Mouse (Mus musculus) intestine, embryonic 14.5 days (tissue): ENCODE data around the gene Dennd4a. TPM values are rescaled to one million over a fixed set of nuclear protein-coding genes. Genes with fewer than 3 reads are reported as not detected.
"Not testable (repeated sequence)": the region's sequence is repeated elsewhere in the genome, so short reads cannot be mapped to it uniquely, and the experiment has no call there.

ENCODE experiments used
- ATAC-seq: fragments of 200-750 bp; cut with Nextera tagmentation; replicated peaks from 2 replicates; pipeline ENCODE4 v1.8.0; 2017; ENCODE audit warnings: low read depth, moderate number of reproducible peaks, moderate TSS enrichment, moderate library complexity; ENCODE audit not compliant: low FRiP score, low TSS enrichment
- DNase-seq: peaks from one replicate; pipeline ENCODE4 v3.0.0-alpha.2; 2018; ENCODE audit warnings: low spot score
- H3K27ac ChIP-seq: fragments of 300-500 bp; sonication (generic); 2 replicates; pipeline ENCODE4 v1.5.1; 2014; ENCODE audit warnings: low read depth, mild to moderate bottlenecking, control low read depth
- H3K27me3 ChIP-seq: fragments of 300-500 bp; sonication (generic); replicated peaks from 2 replicates; pipeline ENCODE4 v1.6.1; 2014; ENCODE audit warnings: low read length, control low read depth; ENCODE audit not compliant: control insufficient read depth, insufficient read depth
- H3K36me3 ChIP-seq: fragments of 300-500 bp; sonication (generic); 2 replicates; pipeline ENCODE4 v1.6.1; 2014; ENCODE audit warnings: low read length, control low read depth; ENCODE audit not compliant: control insufficient read depth, insufficient read depth
- H3K4me1 ChIP-seq: fragments of 300-500 bp; sonication (generic); replicated peaks from 2 replicates; pipeline ENCODE4 v1.6.1; 2014; ENCODE audit warnings: low read length, control low read depth, mixed read lengths; ENCODE audit not compliant: control insufficient read depth, insufficient read depth
- H3K4me2 ChIP-seq: fragments of 300-500 bp; sonication (generic); 2 replicates; pipeline ENCODE4 v1.6.1; 2014; ENCODE audit warnings: low read length
- H3K4me3 ChIP-seq: fragments of 300-500 bp; sonication (generic); 2 replicates; pipeline ENCODE4 v1.5.1; 2014; ENCODE audit warnings: low read depth, low read length, control low read depth, mixed read lengths
- H3K9ac ChIP-seq: fragments of 300-500 bp; sonication (generic); 2 replicates; pipeline ENCODE4 v1.6.1; 2014; ENCODE audit warnings: mild to moderate bottlenecking, low read length
- H3K9me3 ChIP-seq: fragments of 300-500 bp; sonication (generic); 2 replicates; pipeline ENCODE4 v1.6.1; 2016; ENCODE audit warnings: low read length, control low read depth; ENCODE audit not compliant: control insufficient read depth
- WGBS: fragments of 180-500 bp; shearing (Covaris S2); extraction: QIAGEN DNeasy Blood & Tissue Kit; methylation state at CpG from one replicate; pipeline ENCODE4 v1.1.7; 2014; 5-methylcytosine and 5-hydroxymethylcytosine counted together
- polyA plus RNA-seq: library from polyadenylated mRNA; unstranded; fragments of >200 nt; fragmentation: Nextera tagmentation; extraction: Ambion mirVana; gene quantifications from 2 replicates; pipeline ENCODE4 v1.2.1, GENCODE M21; 2014

The Dennd4a gene
- polyA plus RNA-seq, 1 experiment from 2014 or later, result 6.4 TPM

DNA sequence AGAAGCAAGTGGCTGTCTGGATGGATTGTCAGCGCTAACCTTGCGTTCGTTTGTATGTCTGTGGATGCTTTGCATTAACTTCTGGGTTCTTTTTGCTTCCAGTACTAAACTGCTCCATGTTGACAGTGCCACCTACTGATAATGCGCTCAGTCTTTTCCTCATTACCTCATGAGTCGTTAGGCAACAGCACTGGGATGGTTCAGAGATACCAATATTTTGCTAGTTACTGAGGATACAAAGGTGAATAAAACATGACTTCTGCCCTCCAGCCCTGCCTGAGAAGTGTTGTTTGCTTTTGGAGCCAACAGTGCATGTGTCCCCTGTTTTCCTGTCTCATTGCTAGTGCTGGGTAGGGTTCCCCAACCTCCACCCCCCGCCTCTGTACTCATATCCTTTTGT is 3.1 kb downstream of the Dennd4a start:
- DNase-seq, result no peak
- Histone ChIP-seq H3K27ac (no peak overlapping the region), H3K4me2 (no peak overlapping the region), H3K9me3 (no peaks in the 10 kb centered on the region), H3K4me1 (0 out of 2 replicates have a peak, but pooled peaks cover 2% of the 10 kb centered on the region), H3K9ac (no peak overlapping the region), H3K36me3 (no peaks in the 10 kb centered on the region), H3K4me3 (no peak overlapping the region), H3K27me3 (no peaks in the 10 kb centered on the region)
- no peak for ATAC-seq
- 80% methylated on average over 6 of the region's 6 CpGs for WGBS

DNA sequence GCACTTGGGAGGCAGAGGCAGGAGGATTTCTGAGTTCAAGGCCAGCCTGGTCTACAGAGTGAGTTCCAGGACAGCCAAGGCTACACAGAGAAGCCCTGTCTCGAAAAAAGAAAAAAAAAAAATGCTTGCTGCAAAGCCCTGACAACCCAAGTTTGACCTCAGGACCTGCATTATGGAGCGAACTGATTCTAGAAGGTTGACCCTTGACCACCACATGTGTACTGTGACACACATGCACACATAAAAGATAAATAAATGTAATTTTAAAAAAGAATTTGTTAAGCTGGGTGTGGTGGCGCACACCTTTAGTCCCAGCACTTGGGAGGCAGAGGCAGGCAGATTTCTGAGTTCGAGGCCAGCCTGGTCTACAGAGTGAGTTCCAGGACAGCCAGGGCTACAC is 8.5 kb downstream of the Dennd4a start:
- not testable (repeated sequence) for ATAC-seq, H3K27ac ChIP-seq, H3K27me3 ChIP-seq, H3K36me3 ChIP-seq, H3K9me3 ChIP-seq, H3K4me2 ChIP-seq, H3K4me1 ChIP-seq, DNase-seq, H3K4me3 ChIP-seq, H3K9ac ChIP-seq
- WGBS, result 94% methylated on average over 4 of the region's 4 CpGs

DNA sequence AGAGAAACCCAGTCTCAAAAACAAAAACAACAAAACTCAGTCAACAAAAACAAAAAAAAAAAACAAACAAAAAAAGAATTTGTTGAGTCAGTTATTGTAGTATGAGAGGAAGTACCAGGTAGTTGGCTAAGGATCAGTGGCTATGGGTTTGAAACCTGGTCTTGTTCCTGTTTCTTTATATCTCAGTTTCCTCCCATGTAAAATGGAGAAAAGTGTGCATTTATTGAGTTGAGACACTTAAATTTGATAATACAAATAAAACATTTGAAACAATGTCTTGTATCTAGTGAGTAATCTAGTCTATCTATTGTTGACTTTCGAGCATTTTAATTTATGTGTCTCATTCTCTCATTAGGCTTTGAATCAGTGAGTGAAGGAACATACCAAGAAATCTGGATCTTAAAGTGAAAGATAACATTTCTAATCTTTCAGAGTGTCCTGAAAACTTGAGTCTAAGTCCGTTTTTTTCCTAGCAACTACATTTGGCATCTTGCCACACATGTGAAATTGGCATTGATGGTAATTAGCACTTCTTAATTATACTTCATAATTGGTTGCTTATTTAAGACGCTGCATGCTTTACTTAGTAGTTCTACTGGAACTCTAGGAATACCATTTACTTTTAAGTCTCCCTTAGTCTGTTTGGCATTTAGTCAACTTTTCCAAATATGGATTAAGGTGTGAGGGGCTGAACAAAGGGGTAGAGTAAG is 9.1 kb downstream of the Dennd4a start:
- DNase-seq (no peak), ATAC-seq (no peak)
- H3K4me1 ChIP-seq, result no peaks in the 10 kb centered on the region
- no peaks in the 10 kb centered on the region for H3K9me3 ChIP-seq
- H3K27me3 ChIP-seq, result no peaks in the 10 kb centered on the region
- no peak overlapping the region for H3K4me3 ChIP-seq
- no peak overlapping the region for H3K4me2 ChIP-seq
- 79% methylated on average over 3 of the region's 3 CpGs for WGBS
- H3K9ac ChIP-seq, result no peak overlapping the region
- H3K27ac ChIP-seq, result no peak overlapping the region
- no peaks in the 10 kb centered on the region for H3K36me3 ChIP-seq

DNA sequence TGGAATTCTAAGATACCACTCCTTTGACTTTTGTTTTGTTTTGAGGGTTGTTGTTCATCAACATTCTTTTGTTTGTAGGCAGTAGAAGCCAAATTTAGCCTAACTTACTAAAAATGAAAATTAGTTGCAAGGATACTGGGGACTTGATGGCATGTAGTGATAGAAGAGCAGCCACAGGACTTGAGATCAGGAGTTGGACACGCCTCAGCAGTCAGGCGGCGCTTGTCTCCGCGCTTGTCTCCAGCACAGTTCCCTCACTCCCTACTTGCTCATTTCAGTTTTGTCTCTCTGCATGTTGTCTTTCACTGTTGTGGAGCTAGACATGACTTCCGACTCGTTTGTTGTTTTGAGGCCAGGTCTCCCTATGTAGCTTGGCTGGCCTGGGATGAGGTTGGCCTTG is 11.1 kb downstream of the Dennd4a start:
- ATAC-seq, result no peak

DNA sequence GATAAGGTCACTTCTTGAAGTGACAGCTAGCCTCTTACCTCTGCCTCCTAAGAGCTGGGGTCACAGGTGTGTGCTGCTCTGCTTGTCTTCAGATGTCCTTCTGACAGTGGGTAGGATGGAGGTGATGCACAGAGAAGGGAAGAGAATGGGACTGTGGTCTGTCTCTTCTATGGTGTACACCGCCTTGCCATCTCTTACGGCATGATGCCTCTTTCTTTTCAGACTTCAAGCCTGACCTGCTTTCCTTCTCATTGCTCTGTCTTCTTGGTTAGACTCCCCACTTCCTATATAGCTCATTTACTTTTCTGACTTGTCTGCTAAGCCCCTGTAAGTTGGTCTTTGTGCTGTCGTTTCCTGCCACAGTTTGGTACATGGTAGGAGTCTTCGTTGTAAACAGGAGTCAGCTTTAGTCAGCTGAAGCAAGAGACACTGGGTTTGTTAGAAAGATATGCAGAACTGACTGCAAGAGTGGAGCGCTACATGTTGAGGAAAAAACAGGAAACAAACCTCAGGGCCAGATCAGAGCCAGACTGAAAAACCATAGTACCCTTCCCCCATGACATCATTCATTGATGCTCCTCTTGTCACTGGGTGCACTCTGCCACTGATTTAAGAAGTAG is 13.4 kb downstream of the Dennd4a start:
- Histone ChIP-seq H3K9me3 (no peaks in the 10 kb centered on the region), H3K27me3 (no peaks in the 10 kb centered on the region), H3K9ac (no peak overlapping the region), H3K4me3 (no peak overlapping the region), H3K36me3 (no peaks in the 10 kb centered on the region), H3K4me2 (no peak overlapping the region), H3K4me1 (no peaks in the 10 kb centered on the region), H3K27ac (no peak overlapping the region)
- 69% methylated on average over 5 of the region's 5 CpGs for WGBS
- no peak for DNase-seq
- no peak for ATAC-seq

More for the DNA sequence above, 11.1 kb downstream of the Dennd4a start:
- H3K9me3 ChIP-seq, result no peaks in the 10 kb centered on the region
- WGBS, result 86% methylated on average over 7 of the region's 7 CpGs
- no peaks in the 10 kb centered on the region for H3K27me3 ChIP-seq
- no peak overlapping the region for H3K4me2 ChIP-seq
- no peak overlapping the region for H3K4me3 ChIP-seq
- H3K4me1 ChIP-seq, result no peaks in the 10 kb centered on the region
- no peak overlapping the region for H3K9ac ChIP-seq
- DNase-seq, result no peak
- H3K36me3 ChIP-seq, result no peaks in the 10 kb centered on the region
- H3K27ac ChIP-seq, result no peak overlapping the region

DNA sequence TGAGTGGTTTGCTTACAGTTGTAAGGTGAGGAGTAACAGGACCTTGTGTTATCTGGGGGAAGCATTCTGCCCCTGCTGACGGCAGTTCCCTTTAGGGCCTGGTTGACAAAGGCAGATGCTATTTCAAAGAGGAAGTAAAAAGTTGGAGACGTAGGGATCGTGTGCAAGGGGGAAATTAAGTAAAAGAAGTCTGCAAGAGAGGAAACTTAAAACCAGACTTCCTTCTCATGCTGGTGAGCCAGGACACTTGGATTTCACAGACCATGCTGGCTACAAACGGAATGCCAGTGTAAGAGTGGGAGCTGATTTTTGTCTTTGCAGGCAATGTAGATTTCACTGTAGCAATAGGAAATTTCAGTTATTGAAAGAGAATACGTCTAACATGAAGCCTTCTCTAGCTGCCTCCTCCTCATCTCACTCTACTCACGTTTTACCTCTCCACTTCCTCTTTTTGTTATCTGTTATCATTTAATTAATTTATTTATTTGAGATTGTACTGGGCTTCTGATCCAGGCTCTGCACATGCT is 19.0 kb downstream of the Dennd4a start:
- Histone ChIP-seq H3K9me3 (no peaks in the 10 kb centered on the region), H3K4me1 (no peaks in the 10 kb centered on the region), H3K4me3 (no peak overlapping the region), H3K9ac (no peak overlapping the region), H3K27ac (no peak overlapping the region), H3K36me3 (no peaks in the 10 kb centered on the region), H3K27me3 (no peaks in the 10 kb centered on the region), H3K4me2 (no peak overlapping the region)
- no peak for DNase-seq
- WGBS, result 53% methylated on average over 6 of the region's 6 CpGs
- no peak for ATAC-seq

DNA sequence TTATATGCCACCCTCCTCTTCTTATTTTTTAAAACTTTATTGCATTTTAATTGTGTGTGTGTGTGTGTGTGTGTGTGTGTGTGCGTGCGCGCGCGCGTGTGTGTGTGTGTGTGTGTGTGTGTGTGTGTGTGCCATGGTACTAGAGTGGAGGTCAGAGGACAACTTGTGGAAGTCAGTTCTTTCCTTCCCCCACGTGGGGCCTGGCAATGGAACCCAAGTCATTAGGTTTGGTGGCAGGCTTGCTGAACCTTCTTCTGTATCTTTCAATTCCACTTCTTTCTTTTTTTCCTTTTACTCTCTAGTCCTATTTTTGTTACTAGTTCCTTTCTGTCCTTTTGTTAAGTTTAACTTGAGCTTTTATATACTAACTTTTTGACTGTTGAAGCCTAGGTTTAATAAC is 19.5 kb downstream of the Dennd4a start:
- Histone ChIP-seq H3K36me3 (no peaks in the 10 kb centered on the region), H3K4me2 (no peak overlapping the region), H3K27me3 (no peaks in the 10 kb centered on the region), H3K9ac (no peak overlapping the region), H3K27ac (no peak overlapping the region), H3K9me3 (no peaks in the 10 kb centered on the region), H3K4me3 (no peak overlapping the region), H3K4me1 (no peaks in the 10 kb centered on the region)
- ATAC-seq (no peak), DNase-seq (no peak)
- WGBS, result 80% methylated on average over 7 of the region's 7 CpGs

DNA sequence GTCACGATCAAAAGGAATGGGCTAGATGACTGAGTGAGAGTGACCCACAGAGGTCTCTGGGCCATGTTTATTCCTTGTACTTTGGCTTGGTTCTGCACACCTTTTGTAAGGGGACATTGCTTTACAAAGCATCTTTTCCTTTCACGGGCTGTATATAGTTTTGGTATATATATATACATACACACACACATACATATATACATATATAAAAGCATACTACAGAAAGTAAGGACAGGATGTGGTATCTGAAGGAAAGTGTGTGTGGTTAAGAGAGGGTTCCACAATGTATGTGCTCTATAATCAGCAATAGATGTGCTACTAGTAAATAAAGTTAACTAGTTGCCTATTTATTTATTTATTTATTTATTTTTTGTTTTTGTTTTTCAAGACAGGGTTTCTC is 20.6 kb downstream of the Dennd4a start:
- WGBS, result 92% methylated on average over 2 of the region's 2 CpGs
- Histone ChIP-seq H3K9ac (no peak overlapping the region), H3K36me3 (no peaks in the 10 kb centered on the region), H3K9me3 (no peaks in the 10 kb centered on the region), H3K4me1 (no peaks in the 10 kb centered on the region), H3K27me3 (no peaks in the 10 kb centered on the region), H3K27ac (no peak overlapping the region), H3K4me2 (no peak overlapping the region), H3K4me3 (no peak overlapping the region)
- ATAC-seq (no peak), DNase-seq (no peak)

DNA sequence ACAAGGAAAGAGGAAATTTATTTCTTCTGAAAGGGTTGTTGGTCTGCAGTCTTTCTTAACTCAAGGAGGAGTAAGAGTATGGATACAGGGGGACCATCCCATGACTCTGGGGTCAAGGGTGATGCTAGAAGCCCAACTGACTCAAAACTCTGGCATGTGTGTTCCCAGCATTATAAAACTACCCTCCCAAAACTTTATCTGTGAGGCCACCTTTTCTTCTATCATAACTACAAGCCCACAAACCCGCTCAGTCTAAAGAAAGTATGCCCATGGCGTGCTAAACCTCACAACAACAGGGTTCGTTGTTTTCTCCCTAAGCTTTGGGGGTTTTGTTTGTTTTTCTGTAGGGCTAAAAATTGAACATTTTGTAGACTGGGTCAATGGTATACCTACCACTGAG is 23.3 kb downstream of the Dennd4a start:
- no peak overlapping the region for H3K4me2 ChIP-seq
- 93% methylated on average over 3 of the region's 3 CpGs for WGBS
- H3K4me3 ChIP-seq, result no peak overlapping the region
- no peak overlapping the region for H3K27ac ChIP-seq
- H3K9ac ChIP-seq, result no peak overlapping the region
- no peaks in the 10 kb centered on the region for H3K36me3 ChIP-seq
- no peaks in the 10 kb centered on the region for H3K4me1 ChIP-seq
- ATAC-seq (no peak), DNase-seq (no peak)
- H3K9me3 ChIP-seq, result no peaks in the 10 kb centered on the region
- H3K27me3 ChIP-seq, result no peaks in the 10 kb centered on the region
